Mouse (Mus musculus): Measurements from ENCODE around the gene Rnf212b. TPM values are rescaled to one million over a fixed set of nuclear protein-coding genes. Genes with fewer than 3 reads are reported as not detected.

Gene Rnf212b
- polyA plus RNA-seq, 1 experiment from 2014 or later = not detected

GRCm38 (mm10) chr14:54874165-54874564 is 60.2 kb downstream of the Rnf212b start:
- no peaks in the 10 kb centered on the region for H3K36me3 ChIP-seq (ENCODE audit: control insufficient read depth, insufficient read depth)
- no peaks in the 10 kb centered on the region for H3K27me3 ChIP-seq (ENCODE audit: control insufficient read depth, insufficient read depth, low read length)
- no peaks in the 10 kb centered on the region for H3K9me3 ChIP-seq (replicated peaks; ENCODE audit: control insufficient read depth, low read length)
- no peak overlapping the region for H3K4me3 ChIP-seq (ENCODE audit: low read length)
- no peak overlapping the region for H3K9ac ChIP-seq (ENCODE audit: low read length)
- no peak overlapping the region for H3K4me2 ChIP-seq (ENCODE audit: low read depth, low read length)
- H3K27ac ChIP-seq (ENCODE audit: low read length) = no peak overlapping the region
- peaks cover 11% of the 10 kb centered on the region for H3K4me1 ChIP-seq (ENCODE audit: control insufficient read depth, insufficient read depth, low read length)
- ATAC-seq (replicated peaks; ENCODE audit: extremely low read depth, insufficient read depth, low FRiP score) = no peak
- 87% methylated on average over 3 of the region's 3 CpGs for WGBS

GRCm38 (mm10) chr14:54875844-54876538 is 62.0 kb downstream of the Rnf212b start:
- WGBS = 3% methylated on average over 36 of the region's 36 CpGs
- peak overlapping the region; percentile 89 for H3K9ac ChIP-seq (ENCODE audit: low read length)
- H3K27me3 ChIP-seq (ENCODE audit: control insufficient read depth, insufficient read depth, low read length) = no peaks in the 10 kb centered on the region
- H3K9me3 ChIP-seq (replicated peaks; ENCODE audit: control insufficient read depth, low read length) = no peaks in the 10 kb centered on the region
- peak overlapping the region; percentile 87 for H3K27ac ChIP-seq (ENCODE audit: low read length)
- peak overlapping the region; percentile 99 for H3K4me2 ChIP-seq (ENCODE audit: low read depth, low read length)
- H3K4me3 ChIP-seq (ENCODE audit: low read length) = peak overlapping the region; percentile 88
- ATAC-seq (replicated peaks; ENCODE audit: extremely low read depth, insufficient read depth, low FRiP score) = peak; percentile 16
- no peaks in the 10 kb centered on the region for H3K36me3 ChIP-seq (ENCODE audit: control insufficient read depth, insufficient read depth)
- H3K4me1 ChIP-seq (ENCODE audit: control insufficient read depth, insufficient read depth, low read length) = peaks cover 11% of the 10 kb centered on the region

- peak overlapping the region; percentile 88 for H3K4me3 ChIP-seq (ENCODE audit: low read length)
- H3K27me3 ChIP-seq (ENCODE audit: control insufficient read depth, insufficient read depth, low read length) = no peaks in the 10 kb centered on the region
- peak overlapping the region; percentile 87 for H3K27ac ChIP-seq (ENCODE audit: low read length)
- peaks cover 11% of the 10 kb centered on the region for H3K4me1 ChIP-seq (ENCODE audit: control insufficient read depth, insufficient read depth, low read length)
- WGBS = under 1% methylated on average over 66 of the region's 72 CpGs
- no peaks in the 10 kb centered on the region for H3K9me3 ChIP-seq (replicated peaks; ENCODE audit: control insufficient read depth, low read length)
- peak overlapping the region; percentile 99 for H3K4me2 ChIP-seq (ENCODE audit: low read depth, low read length)
- H3K9ac ChIP-seq (ENCODE audit: low read length) = peak overlapping the region; percentile 89
- peak; percentile 90 for ATAC-seq (replicated peaks; ENCODE audit: extremely low read depth, insufficient read depth, low FRiP score)
- no peaks in the 10 kb centered on the region for H3K36me3 ChIP-seq (ENCODE audit: control insufficient read depth, insufficient read depth)
Measured at GRCm38 (mm10) chr14:54876539-54877047, 62.7 kb downstream of the Rnf212b start.

- peak within 1 kb of the TSS; percentile 89 for H3K9ac ChIP-seq (ENCODE audit: low read length)
- H3K4me2 ChIP-seq (ENCODE audit: low read depth, low read length) = peak within 1 kb of the TSS; percentile 99
- peak within 1 kb of the TSS; percentile 87 for H3K27ac ChIP-seq (ENCODE audit: low read length)
- H3K4me3 ChIP-seq (ENCODE audit: low read length) = peak within 1 kb of the TSS; percentile 88
- no peaks in the 10 kb centered on the region for H3K36me3 ChIP-seq (ENCODE audit: control insufficient read depth, insufficient read depth)
- no peaks in the 10 kb centered on the region for H3K27me3 ChIP-seq (ENCODE audit: control insufficient read depth, insufficient read depth, low read length)
- H3K4me1 ChIP-seq (ENCODE audit: control insufficient read depth, insufficient read depth, low read length) = peaks cover 11% of the 10 kb centered on the region
- under 1% methylated on average over 52 of the region's 61 CpGs for WGBS
- ATAC-seq (replicated peaks; ENCODE audit: extremely low read depth, insufficient read depth, low FRiP score) = peak; percentile 80
- no peaks in the 10 kb centered on the region for H3K9me3 ChIP-seq (replicated peaks; ENCODE audit: control insufficient read depth, low read length)
Measured at GRCm38 (mm10) chr14:54877048-54877715, 63.2 kb downstream of the Rnf212b start, which contains the start of gene Ppp1r3e. Gene Ppp1r3e (minus strand): TSS chr14:54877550.

GRCm38 (mm10) chr14:54883154-54884021 is 69.4 kb downstream of the Rnf212b start, which contains the start of the genes Bcl2l2 and Gm20521:
Gene Bcl2l2 (plus strand): TSS chr14:54883377.
Gene Gm20521 (plus strand): TSS chr14:54883441.
- Histone ChIP-seq H3K36me3 (ENCODE audit: control insufficient read depth, insufficient read depth) (peaks cover 3% of the 10 kb centered on the region), H3K4me3 (ENCODE audit: low read length) (peak within 1 kb of the TSS; percentile 82), H3K27me3 (ENCODE audit: control insufficient read depth, insufficient read depth, low read length) (no peaks in the 10 kb centered on the region), H3K9ac (ENCODE audit: low read length) (peak within 1 kb of the TSS; percentile 91), H3K4me2 (ENCODE audit: low read depth, low read length) (peak within 1 kb of the TSS; percentile 85), H3K4me1 (ENCODE audit: control insufficient read depth, insufficient read depth, low read length) (peaks cover 14% of the 10 kb centered on the region), H3K27ac (ENCODE audit: low read length) (peak within 1 kb of the TSS; percentile 98), H3K9me3 (replicated peaks; ENCODE audit: control insufficient read depth, low read length) (no peaks in the 10 kb centered on the region)
- ATAC-seq (replicated peaks; ENCODE audit: extremely low read depth, insufficient read depth, low FRiP score) = peak; percentile 91
- 2% methylated on average over 26 of the region's 27 CpGs for WGBS

- WGBS = 29% methylated on average over 21 of the region's 21 CpGs
- H3K4me1 ChIP-seq (ENCODE audit: control insufficient read depth, insufficient read depth, low read length) = peaks cover 14% of the 10 kb centered on the region
- H3K27me3 ChIP-seq (ENCODE audit: control insufficient read depth, insufficient read depth, low read length) = no peaks in the 10 kb centered on the region
- H3K4me2 ChIP-seq (ENCODE audit: low read depth, low read length) = peak overlapping the region; percentile 85
- peaks cover 3% of the 10 kb centered on the region for H3K36me3 ChIP-seq (ENCODE audit: control insufficient read depth, insufficient read depth)
- H3K27ac ChIP-seq (ENCODE audit: low read length) = peak overlapping the region; percentile 98
- no peaks in the 10 kb centered on the region for H3K9me3 ChIP-seq (replicated peaks; ENCODE audit: control insufficient read depth, low read length)
- H3K9ac ChIP-seq (ENCODE audit: low read length) = peak overlapping the region; percentile 91
- peak overlapping the region; percentile 82 for H3K4me3 ChIP-seq (ENCODE audit: low read length)
- ATAC-seq (replicated peaks; ENCODE audit: extremely low read depth, insufficient read depth, low FRiP score) = peak; percentile 42; the same call in 1 of the 2 replicates
Measured at GRCm38 (mm10) chr14:54884022-54884712, 70.2 kb downstream of the Rnf212b start.

GRCm38 (mm10) chr14:54885309-54885708 is 71.4 kb downstream of the Rnf212b start:
- H3K4me3 ChIP-seq (ENCODE audit: low read length) = no peak overlapping the region
- no peak overlapping the region for H3K4me2 ChIP-seq (ENCODE audit: low read depth, low read length)
- ATAC-seq (replicated peaks; ENCODE audit: extremely low read depth, insufficient read depth, low FRiP score) = no peak
- peaks cover 3% of the 10 kb centered on the region for H3K36me3 ChIP-seq (ENCODE audit: control insufficient read depth, insufficient read depth)
- no peaks in the 10 kb centered on the region for H3K9me3 ChIP-seq (replicated peaks; ENCODE audit: control insufficient read depth, low read length)
- peaks cover 14% of the 10 kb centered on the region for H3K4me1 ChIP-seq (ENCODE audit: control insufficient read depth, insufficient read depth, low read length)
- no peaks in the 10 kb centered on the region for H3K27me3 ChIP-seq (ENCODE audit: control insufficient read depth, insufficient read depth, low read length)
- no peak overlapping the region for H3K9ac ChIP-seq (ENCODE audit: low read length)
- WGBS = 87% methylated on average over 11 of the region's 11 CpGs
- H3K27ac ChIP-seq (ENCODE audit: low read length) = no peak overlapping the region

GRCm38 (mm10) chr14:54892200-54892599 is 78.3 kb downstream of the Rnf212b start, which contains the start of gene Pabpn1:
Gene Pabpn1 (plus strand): TSS chr14:54892500.
- Histone ChIP-seq H3K4me2 (ENCODE audit: low read depth, low read length) (peak within 1 kb of the TSS; percentile 70), H3K36me3 (ENCODE audit: control insufficient read depth, insufficient read depth) (peaks cover 17% of the 10 kb centered on the region), H3K4me1 (ENCODE audit: control insufficient read depth, insufficient read depth, low read length) (peaks cover 16% of the 10 kb centered on the region), H3K9ac (ENCODE audit: low read length) (peak within 1 kb of the TSS; percentile 72), H3K9me3 (replicated peaks; ENCODE audit: control insufficient read depth, low read length) (no peaks in the 10 kb centered on the region), H3K27me3 (ENCODE audit: control insufficient read depth, insufficient read depth, low read length) (no peaks in the 10 kb centered on the region), H3K4me3 (ENCODE audit: low read length) (peak within 1 kb of the TSS; percentile 65), H3K27ac (ENCODE audit: low read length) (peak within 1 kb of the TSS; percentile 90)
- 92% methylated on average over 3 of the region's 3 CpGs for WGBS
- no peak for ATAC-seq (replicated peaks; ENCODE audit: extremely low read depth, insufficient read depth, low FRiP score)
